Mouse (Mus musculus) heart, adult 2 months (tissue): Measurements from ENCODE around the gene Fgfr2.

ENCODE experiments used
- CTCF ChIP-seq: fragments of 200-600 bp; IDR thresholded peaks from 2 replicates; pipeline ENCODE4 v1.8.1; 2022; ENCODE audit warnings: antibody characterized with exemption, mild to moderate bottlenecking, moderate library complexity
- EP300 ChIP-seq: fragments of 200-500 bp; IDR thresholded peaks from 2 replicates; pipeline ENCODE4 v1.6.1; 2011; ENCODE audit warnings: low read depth, low read length, control low read depth; ENCODE audit not compliant: insufficient read depth
- POLR2A ChIP-seq: fragments of 200-500 bp; IDR thresholded peaks from 2 replicates; pipeline ENCODE4 v1.6.1; 2011; ENCODE audit warnings: mild to moderate bottlenecking, low read depth, low read length, control low read depth; ENCODE audit not compliant: insufficient read depth

GRCm38 (mm10) chr7:130815601-130816000 lies 2307.5 kb downstream of the Fgfr2 start:
- no peak for TF ChIP-seq CTCF
- TF ChIP-seq EP300: no peak
- no peak for TF ChIP-seq POLR2A
